Comparison of ENCODE assay signal across 13 mouse cellular contexts in the genomic region with DNA sequence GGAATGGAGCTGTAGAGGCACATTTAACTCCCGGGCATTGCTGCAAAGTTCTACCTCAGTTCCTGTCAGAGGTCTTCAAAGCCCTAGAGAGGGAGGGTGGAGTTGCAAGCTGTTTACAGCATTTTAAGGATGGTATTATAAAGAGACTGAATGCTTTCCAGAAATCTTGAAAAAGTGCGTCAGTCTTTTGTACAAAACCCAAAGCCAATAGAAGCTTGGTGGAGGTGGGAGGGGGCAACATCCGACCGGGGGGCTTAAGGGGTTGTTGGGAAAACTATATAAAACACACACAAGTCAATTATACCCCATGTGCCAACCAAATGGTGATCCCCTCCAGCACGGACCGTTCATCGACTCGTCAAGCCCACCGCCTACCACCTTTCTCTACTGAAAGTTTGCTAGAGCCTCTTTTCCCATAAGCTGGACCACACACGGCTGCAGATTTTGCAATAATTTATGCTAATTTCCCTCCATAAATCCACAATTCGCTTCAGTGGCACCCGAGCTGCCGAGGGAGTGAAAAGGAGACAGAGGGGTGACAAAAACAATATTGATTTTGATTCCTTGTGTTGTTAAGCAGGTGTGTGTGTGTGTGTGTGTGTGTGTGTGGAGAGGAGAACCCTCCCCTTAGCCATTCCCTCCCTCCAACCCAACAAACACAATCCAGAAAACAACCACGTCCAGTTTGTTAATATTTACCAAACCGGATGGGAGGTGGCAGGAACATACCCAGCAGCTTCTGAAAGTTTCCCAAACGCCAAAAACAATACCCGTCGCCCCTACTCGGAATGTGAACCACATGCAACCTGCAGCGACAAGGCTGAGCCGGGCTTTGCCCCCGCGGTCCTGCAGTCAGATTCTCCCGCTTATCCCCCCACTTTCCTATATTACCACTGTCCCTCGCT. TPM values are rescaled to one million over a fixed set of nuclear protein-coding genes. Genes with fewer than 3 reads are reported as not detected.
DNase-seq lines count a peak whose midpoint lies in the region; ATAC-seq and TF ChIP-seq lines count a peak whose summit lies in the region.
"Had no signal": no experiment of that assay in that cellular context is flagged by ENCODE, and none has a peak within 500 bp of the region (broad histone marks: within the 10 kb centered on the region; RNA-seq: fewer than 3 reads in every experiment).

No protein-coding gene starts in this region.

- H3K4me3 ChIP-seq in kidney, embryonic 16.5 days (ENCODE audit: low read length): no peak overlapping the region
- H3K4me3 ChIP-seq in hindbrain, postnatal 0 days (ENCODE audit: low read length): peak overlapping the region; percentile 3; the same call in 1 of the 2 replicates
- H3K4me3 ChIP-seq in neural tube, embryonic 11.5 days (ENCODE audit: low read depth, low read length): peak overlapping the region; percentile 19
- H3K4me3 ChIP-seq: liver, embryonic 15.5 days had no signal

- no peak for ATAC-seq in kidney, embryonic 16.5 days (ENCODE audit: low FRiP score, low TSS enrichment)
- ATAC-seq in hindbrain, postnatal 0 days: no peak
- ATAC-seq in neural tube, embryonic 11.5 days (ENCODE audit: insufficient read depth, low FRiP score, low TSS enrichment): no peak
- no peak for ATAC-seq in megakaryocyte, adult 5-6 weeks (ENCODE audit: poor library complexity, severe bottlenecking)

- no peak for DNase-seq in kidney, postnatal 14 days
- DNase-seq in embryo, embryonic 10.5 days (ENCODE audit: low spot score): peak; percentile 72
- no peak for DNase-seq in hindbrain, postnatal 0 days (ENCODE audit: low spot score)
- DNase-seq in neural tube, embryonic 11.5 days (ENCODE audit: low spot score): peak; percentile 48
- DNase-seq in layer of hippocampus, adult 18-20 months (ENCODE audit: low spot score in 2 of 2): no peak
- DNase-seq in cerebellum, adult 11-12 months: no peak
- DNase-seq: gastrocnemius, postnatal 14 days had no signal

- no peaks in the 10 kb centered on the region for H3K36me3 ChIP-seq in kidney, embryonic 16.5 days (ENCODE audit: insufficient read depth, low read length)
- H3K36me3 ChIP-seq in hindbrain, postnatal 0 days (ENCODE audit: insufficient read depth, low read length): no peaks in the 10 kb centered on the region
- H3K36me3 ChIP-seq in neural tube, embryonic 11.5 days (ENCODE audit: control insufficient read depth, insufficient read depth, low read length): no peaks in the 10 kb centered on the region
- H3K36me3 ChIP-seq: liver, embryonic 15.5 days had no signal

- WGBS in kidney, embryonic 16.5 days: under 1% methylated on average over 25 of the region's 25 CpGs
- WGBS in hindbrain, postnatal 0 days: 1% methylated on average over 25 of the region's 25 CpGs
- under 1% methylated on average over 25 of the region's 25 CpGs for WGBS in neural tube, embryonic 11.5 days

- no peak for TF ChIP-seq CTCF in hindbrain, postnatal 0 days (IDR thresholded peaks at IDR 0.05; ENCODE audit: low read depth)

- H3K4me2 ChIP-seq in kidney, embryonic 16.5 days (replicated peaks; ENCODE audit: low read depth, low read length): peak overlapping the region; percentile 29; the same call in 1 of the 2 replicates
- peak overlapping the region; percentile 37 for H3K4me2 ChIP-seq in hindbrain, postnatal 0 days (ENCODE audit: low read depth, low read length)
- H3K4me2 ChIP-seq in neural tube, embryonic 11.5 days (ENCODE audit: low read depth): peak overlapping the region; percentile 73
- H3K4me2 ChIP-seq: liver, embryonic 15.5 days had no signal

- no peak overlapping the region for H3K27ac ChIP-seq in kidney, embryonic 16.5 days (ENCODE audit: low read length)
- H3K27ac ChIP-seq in hindbrain, postnatal 0 days: no peak overlapping the region
- 0 out of 2 replicates have a peak overlapping the region, but pooled peaks have one; percentile 20 for H3K27ac ChIP-seq in neural tube, embryonic 11.5 days (ENCODE audit: low read depth, low read length)
- H3K27ac ChIP-seq: liver, embryonic 15.5 days had no signal

- no peaks in the 10 kb centered on the region for H3K9me3 ChIP-seq in kidney, embryonic 16.5 days (ENCODE audit: low read length)
- no peaks in the 10 kb centered on the region for H3K9me3 ChIP-seq in hindbrain, postnatal 0 days (ENCODE audit: low read length)
- H3K9me3 ChIP-seq in neural tube, embryonic 11.5 days (ENCODE audit: control insufficient read depth, low read length): no peaks in the 10 kb centered on the region
- H3K9me3 ChIP-seq: liver, embryonic 15.5 days had no signal

- peaks cover 9% of the 10 kb centered on the region; the same call in 1 of the 2 replicates for H3K4me1 ChIP-seq in kidney, embryonic 16.5 days (ENCODE audit: insufficient read depth, low read length)
- no peaks in the 10 kb centered on the region for H3K4me1 ChIP-seq in hindbrain, postnatal 0 days (ENCODE audit: insufficient read depth, low read length)
- H3K4me1 ChIP-seq in neural tube, embryonic 11.5 days (ENCODE audit: control insufficient read depth, insufficient read depth, low read length): peaks cover 56% of the 10 kb centered on the region
- H3K4me1 ChIP-seq: liver, embryonic 15.5 days had no signal

- peaks cover 99% of the 10 kb centered on the region for H3K27me3 ChIP-seq in kidney, embryonic 16.5 days (ENCODE audit: insufficient read depth, low read length)
- H3K27me3 ChIP-seq in hindbrain, postnatal 0 days (ENCODE audit: insufficient read depth, low read length): peaks cover 87% of the 10 kb centered on the region
- H3K27me3 ChIP-seq in neural tube, embryonic 11.5 days (ENCODE audit: control insufficient read depth, insufficient read depth, low read length): peaks cover 83% of the 10 kb centered on the region

- no peak overlapping the region for H3K9ac ChIP-seq in kidney, embryonic 16.5 days (replicated peaks; ENCODE audit: low read length)
- no peak overlapping the region for H3K9ac ChIP-seq in hindbrain, postnatal 0 days (replicated peaks; ENCODE audit: low read length)
- H3K9ac ChIP-seq in neural tube, embryonic 11.5 days (ENCODE audit: low read length): no peak overlapping the region
- H3K9ac ChIP-seq: liver, embryonic 15.5 days had no signal

RNA-seq across cellular contexts. Expression of a gene that starts 3.2 kb away (rescaled TPM):
- 0.05 and 0.09 TPM in 2 replicates for polyA plus RNA-seq in kidney, embryonic 16.5 days (2015; fragmentation: Nextera tagmentation; extraction: Ambion mirVana)
- 10.0 and 11.4 TPM in 2 replicates for total RNA-seq in hindbrain, postnatal 0 days (2014; rRNA removed)
- polyA plus RNA-seq in hindbrain, postnatal 0 days (2015; fragmentation: Nextera tagmentation; extraction: Ambion mirVana): 5.5 and 5.7 TPM in 2 replicates
- 3.7 and 4.2 TPM in 2 replicates for polyA plus RNA-seq in neural tube, embryonic 11.5 days (2014; fragmentation: Nextera tagmentation; extraction: Ambion mirVana)
- not detected for total RNA-seq in layer of hippocampus, adult 18-20 months (2021)
- total RNA-seq in megakaryocyte, adult 5-6 weeks (2015): not detected in 2 replicates
- not detected in 2 replicates for total RNA-seq in megakaryocyte, adult 5-6 weeks (2017)
- total RNA-seq: adrenal gland, postnatal 4 days; gastrocnemius, postnatal 14 days; left cerebral cortex, postnatal 14 days had no signal
- polyA plus RNA-seq: heart, embryonic 16.5 days; liver, embryonic 15.5 days had no signal

Comparison
In these comparisons a context has a peak if more than half of its experiments do, and no peak if none do; other contexts are left out.
1. DNase-seq: peak in embryo, embryonic 10.5 days (single experiment) and neural tube, embryonic 11.5 days (single experiment); none in kidney, postnatal 14 days (single experiment), hindbrain, postnatal 0 days (single experiment), layer of hippocampus, adult 18-20 months (0 of 2) and cerebellum, adult 11-12 months (single experiment).
2. RNA of a gene that starts 3.2 kb away (total RNA-seq): 10.0 to 11.4 TPM in hindbrain, postnatal 0 days; not detected in layer of hippocampus, adult 18-20 months and not detected in megakaryocyte, adult 5-6 weeks; every median in the first group is over 10 times any median in the second.
3. Peak in every context shown above with its lines, with median percentiles within 50 percentile points of each other: H3K4me2 ChIP-seq.